Mouse (Mus musculus) gastrocnemius, postnatal 25 days (tissue): ENCODE results near the gene Sbp. TPM values are rescaled to one million over a fixed set of nuclear protein-coding genes. Genes with fewer than 3 reads are reported as not detected.
"Not testable (repeated sequence)": the region's sequence is repeated elsewhere in the genome, so short reads cannot be mapped to it uniquely, and the experiment has no call there.

Experiments used
- DNase-seq: peaks from one replicate; pipeline ENCODE4 v3.0.0; 2022
- long read RNA-seq, 2 experiments: library from polyadenylated mRNA; stranded (forward); transcript quantifications; one replicate each; pipeline ENCODE4 v2.0.0; 2021
- total RNA-seq, 2 experiments: library from RNA; stranded (reverse); gene quantifications; 1 replicate in 1 of 2; 2 replicates in 1 of 2; pipeline ENCODE4 v1.2.3; 2021

The Sbp gene
- total RNA-seq: not detected
- long read RNA-seq, experiment 1: 0 reads
- long read RNA-seq, experiment 2: 0 reads

DNA sequence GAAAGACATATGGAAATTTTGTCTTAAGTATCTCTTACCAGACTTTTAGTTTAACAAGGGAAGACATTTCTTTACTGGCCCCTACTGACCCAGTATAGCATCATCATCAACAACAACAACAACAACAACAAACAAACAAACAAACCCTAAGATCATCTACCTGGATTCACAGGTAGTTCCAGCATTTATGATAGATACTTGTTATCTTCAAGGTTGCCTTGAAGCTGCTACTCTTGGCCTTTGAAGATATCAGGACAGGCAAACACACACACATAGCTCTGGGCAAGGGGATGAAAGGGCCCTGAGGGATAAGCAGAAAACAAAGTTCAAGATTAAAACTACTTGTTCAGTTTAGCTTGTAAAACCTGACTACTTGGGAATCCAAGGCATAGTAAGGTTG, at the start of gene Sbp:
Gene Sbp (plus strand): TSS at position 301 of the 400 bp plus-strand sequence.
- DNase-seq: no peak

GRCm38 (mm10) chr17:23917158-23917557, 24.3 kb upstream of the Sbp start, which contains the start of gene Dcpp3:
Gene Dcpp3 (plus strand): TSS chr17:23917458.
- DNase-seq: not testable (repeated sequence)

- DNase-seq: peak; percentile 94
These were observed 16.9 kb upstream of the Sbp start for GRCm38 (mm10) chr17:23924531-23925007.

GRCm38 (mm10) chr17:23925090-23925493, 16.4 kb upstream of the Sbp start:
- peak; percentile 48 for DNase-seq

DNA sequence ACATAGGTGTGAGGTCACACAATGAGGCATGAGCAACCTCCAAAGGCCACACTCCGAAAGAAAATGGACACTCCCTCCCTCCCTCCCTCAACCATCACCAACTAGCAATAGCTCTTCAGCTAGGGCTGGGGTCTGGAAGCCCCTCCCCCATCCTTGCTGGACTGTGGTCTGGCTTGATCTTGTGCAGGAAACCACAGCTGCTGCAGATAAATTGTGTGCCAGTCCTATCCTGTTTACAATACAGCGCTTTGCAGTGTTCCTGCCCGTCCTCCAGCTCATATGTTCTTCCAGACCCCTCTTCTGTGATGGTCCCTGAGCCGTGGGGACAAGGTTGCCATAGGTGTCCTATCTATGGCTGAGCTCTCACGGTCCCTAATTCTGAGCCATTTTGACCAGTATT, 10.3 kb upstream of the Sbp start:
- DNase-seq: no peak

GRCm38 (mm10) chr17:23947486-23947885, 6.0 kb downstream of the Sbp start:
- not testable (repeated sequence) for DNase-seq

DNA sequence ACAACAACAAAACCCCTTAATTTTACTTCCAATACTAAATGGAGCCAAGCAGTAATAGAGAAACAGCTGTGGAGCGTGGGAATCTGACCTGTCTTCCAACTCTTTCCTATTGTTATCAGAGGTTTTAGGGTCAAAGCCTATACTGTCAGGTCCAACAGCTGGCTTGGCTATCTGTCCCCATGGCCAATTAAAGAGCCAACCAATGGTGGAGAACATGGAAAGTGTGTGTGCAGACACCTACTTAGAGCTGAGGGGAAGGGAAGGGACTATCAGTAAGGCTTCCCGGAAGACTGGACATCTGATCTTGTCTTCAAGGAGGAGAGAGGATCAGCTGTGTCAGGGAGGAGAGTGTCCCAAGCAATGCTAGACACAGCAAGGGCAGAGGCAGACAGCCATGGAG, 7.6 kb downstream of the Sbp start:
- no peak for DNase-seq

DNA sequence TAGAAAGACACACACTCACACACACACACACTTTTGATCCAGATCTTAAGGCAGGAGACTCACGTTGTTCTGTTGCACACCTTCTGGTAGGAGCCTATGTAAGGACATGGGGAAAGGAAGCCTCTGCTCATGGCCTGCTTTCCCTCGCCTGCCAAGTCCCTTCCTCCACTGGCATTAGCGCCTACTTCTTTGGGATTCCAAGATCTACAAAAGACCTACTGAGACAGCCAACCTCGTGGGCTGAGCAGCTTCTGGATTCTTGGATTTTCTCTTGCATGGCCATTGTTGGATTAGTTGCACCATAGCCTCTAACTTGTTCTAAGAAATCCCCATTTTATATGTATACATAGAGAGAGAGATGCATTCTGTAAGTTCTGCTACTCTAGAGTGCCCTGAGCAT, 9.4 kb downstream of the Sbp start:
- DNase-seq: not testable (repeated sequence)

DNA sequence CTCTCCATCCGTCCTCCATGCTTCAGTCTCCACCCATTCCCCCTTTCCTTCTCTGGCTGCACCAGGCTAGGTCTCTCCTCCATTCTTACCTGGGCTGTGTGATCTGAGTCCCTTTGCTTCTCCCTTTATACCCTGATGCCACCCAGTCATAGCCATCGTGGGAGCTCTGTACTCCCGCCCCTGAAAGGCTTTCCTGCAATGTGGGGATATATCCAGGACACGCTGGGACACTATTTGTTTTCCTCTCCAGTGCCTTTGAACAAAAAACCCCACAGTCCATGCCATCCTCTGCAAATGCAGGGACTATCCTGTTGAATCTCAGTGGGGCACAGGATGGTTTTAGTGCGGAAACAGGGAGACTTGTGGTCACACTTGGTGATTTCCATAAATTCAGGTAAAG, 13.7 kb downstream of the Sbp start, which contains the start of gene Sbpl:
Gene Sbpl (minus strand): TSS at position 101 of the 400 bp plus-strand sequence.
- DNase-seq: no peak

- DNase-seq: peak; percentile 46
These were observed 18.7 kb downstream of the Sbp start for GRCm38 (mm10) chr17:23960084-23960738.

GRCm38 (mm10) chr17:23961573-23962122, 20.2 kb downstream of the Sbp start:
- no peak for DNase-seq

DNA sequence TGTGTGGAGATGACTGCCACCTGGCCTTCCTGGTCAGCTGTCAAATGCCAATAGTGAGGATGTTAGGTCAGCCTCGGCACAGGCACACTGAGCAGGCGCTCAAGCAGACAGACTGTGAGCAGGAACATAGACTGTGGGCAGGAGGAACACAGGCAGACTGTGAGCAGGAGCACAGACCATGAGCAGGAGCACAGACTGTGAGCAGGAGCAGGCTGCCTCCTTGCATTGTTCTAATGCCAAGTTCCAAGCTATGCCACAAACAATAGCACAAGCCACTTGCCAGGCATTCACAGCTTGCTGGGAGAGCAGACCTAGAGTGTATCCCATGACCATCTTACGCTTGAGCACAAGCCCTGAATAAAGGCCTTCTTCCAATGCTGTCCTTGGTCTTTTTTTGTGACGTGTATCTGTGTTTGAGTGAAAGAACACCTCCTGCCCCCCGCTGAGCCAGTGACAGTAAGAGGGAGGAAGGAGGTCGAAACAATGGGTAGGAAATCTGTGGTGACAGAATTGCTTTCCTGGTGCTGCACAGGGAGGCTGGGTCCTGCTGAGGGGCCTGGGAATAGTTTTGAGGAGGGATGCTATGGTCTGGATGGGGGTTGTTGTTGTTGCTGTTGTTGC, 24.4 kb downstream of the Sbp start:
- no peak for DNase-seq

GRCm38 (mm10) chr17:23966658-23967401, 25.4 kb downstream of the Sbp start:
- no peak for DNase-seq

DNA sequence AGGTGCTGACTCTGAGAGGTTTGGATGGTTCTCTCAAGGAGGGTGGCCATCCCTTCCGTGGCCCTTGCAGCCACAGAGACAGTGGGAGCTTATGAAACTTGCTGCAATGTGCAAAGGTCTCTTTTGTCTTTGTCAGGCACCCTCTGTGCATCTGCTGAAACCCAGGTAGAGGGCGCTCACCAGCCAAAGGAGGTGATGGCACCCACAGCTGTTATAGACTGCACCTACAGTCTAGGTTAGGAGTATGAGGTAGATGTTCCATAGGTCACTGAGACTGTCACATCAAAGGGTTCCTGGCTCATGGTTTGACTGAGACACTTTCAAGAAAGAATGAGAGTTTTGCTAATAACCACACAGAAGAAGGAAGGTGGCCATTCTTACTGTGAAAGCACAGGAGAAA, 27.3 kb downstream of the Sbp start:
- no peak for DNase-seq

- DNase-seq: no peak
These were observed 27.8 kb downstream of the Sbp start for GRCm38 (mm10) chr17:23969231-23969630.

DNA sequence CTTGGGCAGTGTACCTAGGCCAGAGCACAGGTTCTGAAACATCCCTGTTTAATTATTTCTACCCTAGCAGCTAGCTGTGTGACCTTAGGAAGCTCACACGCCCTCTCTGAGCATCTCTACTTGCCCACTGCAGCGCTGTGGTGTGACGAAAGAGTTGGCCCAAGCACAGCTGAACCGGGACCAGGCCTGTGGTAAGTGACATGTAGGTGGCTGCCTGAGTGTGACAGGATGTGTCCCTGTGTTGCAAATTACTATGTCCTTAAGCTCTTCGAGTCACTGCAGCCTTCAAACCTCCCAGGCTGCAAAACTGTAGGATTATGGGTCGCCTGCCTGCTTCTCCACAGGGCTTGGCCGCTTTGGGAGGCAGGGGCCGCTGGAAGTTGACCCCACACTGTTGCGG, 29.8 kb downstream of the Sbp start:
- DNase-seq: no peak

DNA sequence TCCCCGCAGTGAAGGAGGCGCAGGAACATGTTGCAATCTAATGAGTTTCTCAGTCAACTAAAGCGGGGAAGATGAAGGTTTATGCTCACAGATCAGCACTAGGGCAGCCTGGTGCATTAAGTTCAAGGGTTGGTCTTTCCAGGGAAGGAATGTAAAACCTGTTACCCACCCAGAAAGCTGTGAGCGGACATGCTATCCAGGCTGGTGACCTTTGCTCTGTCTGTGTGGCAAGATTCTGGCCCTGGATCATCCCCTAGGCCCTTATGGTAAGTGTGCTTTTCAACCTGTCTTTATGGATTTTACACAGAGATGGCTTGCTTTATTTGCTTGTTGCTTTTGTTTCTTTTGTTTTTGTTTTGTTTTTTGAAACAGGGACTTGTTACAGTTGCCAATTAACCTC, 35.2 kb downstream of the Sbp start:
- no peak for DNase-seq

DNA sequence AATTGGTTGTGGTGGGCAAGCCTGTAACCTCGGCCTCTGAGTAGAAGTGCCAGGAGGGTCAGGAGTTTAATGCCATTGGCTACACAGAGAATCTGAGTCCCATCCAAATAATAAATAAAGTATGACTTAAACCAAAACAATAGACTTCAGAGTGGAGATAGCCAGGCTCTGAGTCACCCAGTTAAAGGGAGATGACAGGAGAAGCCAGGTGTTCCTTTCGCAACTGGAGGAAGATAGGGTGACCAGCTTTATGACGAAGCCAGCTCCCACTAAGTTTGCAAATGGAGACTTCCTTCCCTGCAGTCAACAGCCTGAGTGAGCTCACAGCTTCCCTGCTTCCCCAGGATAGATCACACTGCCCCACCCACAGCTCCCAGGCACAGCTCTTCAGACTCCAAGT, 38.0 kb downstream of the Sbp start:
- no peak for DNase-seq

DNA sequence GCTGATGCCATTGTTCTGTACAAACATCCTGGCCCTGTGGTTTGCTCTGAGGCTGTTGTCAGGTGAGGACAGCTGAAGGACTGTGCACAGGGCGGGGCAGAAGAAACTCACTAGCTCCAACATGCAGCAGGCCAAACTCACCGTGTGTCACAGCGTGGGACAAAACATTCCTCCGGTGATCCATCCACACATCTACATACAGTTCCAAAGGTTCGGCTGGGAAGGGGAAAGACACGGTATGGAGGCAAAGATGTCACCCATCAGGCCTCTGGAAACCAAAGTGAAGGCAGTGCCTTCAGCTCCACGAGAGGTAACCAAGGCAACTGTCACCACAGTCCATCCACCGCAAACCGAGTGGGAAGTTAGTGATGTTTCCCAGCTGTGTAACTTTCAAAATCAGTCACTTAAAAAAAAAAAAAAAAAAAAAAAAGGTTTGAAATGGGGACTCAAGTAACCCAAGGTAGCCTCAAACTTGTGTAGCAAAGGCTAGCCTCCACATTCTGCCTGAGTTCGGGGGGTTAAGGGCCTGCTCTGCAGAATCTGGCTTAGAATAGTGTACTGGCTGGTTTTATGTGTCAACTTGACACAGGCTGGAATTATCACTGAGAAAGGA, 38.9 kb downstream of the Sbp start, which contains the start of gene Prss30:
Gene Prss30 (minus strand): TSS at position 270 of the 613 bp plus-strand sequence.
- DNase-seq: no peak

GRCm38 (mm10) chr17:23982912-23983311, 41.4 kb downstream of the Sbp start:
- no peak for DNase-seq

GRCm38 (mm10) chr17:23984989-23985388, 43.5 kb downstream of the Sbp start:
- DNase-seq: no peak

DNA sequence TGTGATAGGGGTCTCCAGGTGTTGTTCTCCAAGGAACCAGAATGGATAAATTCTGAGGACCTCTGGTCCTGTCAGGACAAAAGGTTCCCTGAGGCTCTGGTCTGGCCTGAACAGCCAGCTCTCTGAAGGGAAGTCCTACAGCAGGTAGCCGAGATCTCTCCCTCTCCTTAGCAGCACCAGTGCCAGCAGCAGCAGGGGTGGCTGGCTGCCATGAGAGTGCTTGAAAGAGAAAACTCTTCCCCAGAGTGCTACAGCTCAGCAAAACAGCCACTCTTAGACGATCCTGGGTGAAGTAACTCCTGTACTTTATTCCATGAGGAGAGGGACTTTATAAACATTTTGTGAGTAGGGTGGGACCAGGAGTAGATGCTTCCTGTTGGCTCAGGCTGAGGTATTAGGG, 48.3 kb downstream of the Sbp start:
- DNase-seq: no peak
